Mouse (Mus musculus): ENCODE results near the gene Gm10999.
"Not testable (repeated sequence)": the region's sequence is repeated elsewhere in the genome, so short reads cannot be mapped to it uniquely, and the experiment has no call there.

The Gm10999 gene

DNA sequence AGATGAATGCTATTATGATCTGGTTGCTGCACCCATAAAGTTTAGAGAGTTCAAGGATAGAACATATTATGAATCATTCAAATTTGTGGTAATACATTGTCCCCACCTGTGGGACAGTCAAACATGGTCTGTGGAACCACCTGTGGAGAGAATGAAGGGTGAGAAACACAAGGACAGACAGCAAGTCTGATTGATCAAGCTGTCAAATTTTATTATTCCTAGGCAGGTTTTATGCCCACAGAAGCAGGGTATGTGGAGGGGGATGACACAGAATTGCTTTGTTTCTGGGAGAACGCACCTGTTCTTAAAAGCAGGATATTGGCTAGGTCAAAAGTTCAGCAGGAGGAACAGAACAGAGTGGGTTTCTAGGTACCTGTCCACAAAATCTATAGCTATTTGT is at the start of gene Gm10999:
Gene Gm10999 (minus strand): TSS at position 101 of the 400 bp plus-strand sequence.
- DNase-seq = no peak

- DNase-seq = no peak
Measured at GRCm38 (mm10) chr8:129133475-129133874, 2.0 kb upstream of the Gm10999 start.

- DNase-seq = not testable (repeated sequence)
Measured at GRCm38 (mm10) chr8:129115761-129116160, 15.7 kb downstream of the Gm10999 start.

Measured in cerebellum, adult 9-11 months (tissue).